Mouse (Mus musculus): ENCODE results near the gene Dhx40. TPM values are rescaled to one million over a fixed set of nuclear protein-coding genes. Genes with fewer than 3 reads are reported as not detected.
A peak's percentile ranks its signal among the peaks of the same experiment; 100 is the strongest.
"Not testable (repeated sequence)": the region's sequence is repeated elsewhere in the genome, so short reads cannot be mapped to it uniquely, and the experiment has no call there.

Dhx40 gene
- polyA plus RNA-seq, 1 experiment = 4.4 TPM

GRCm38 (mm10) chr11:86741505-86741904 lies 66.0 kb downstream of the Dhx40 start:
- H3K4me1 ChIP-seq (ENCODE audit: control insufficient read depth, insufficient read depth, low read length) = peaks cover 22% of the 10 kb centered on the region
- DNase-seq = no peak
- 75% methylated on average over 5 of the region's 5 CpGs for WGBS
- no peak overlapping the region for H3K4me3 ChIP-seq (replicated peaks; ENCODE audit: extremely low read depth, low read depth, low read length)
- TF ChIP-seq CTCF (IDR thresholded peaks at IDR 0.05; ENCODE audit: insufficient read depth, low read length) (no peak), POLR2A (IDR thresholded peaks at IDR 0.05; ENCODE audit: borderline replicate concordance, extremely low read depth, low read depth, low read length) (no peak)

DNA sequence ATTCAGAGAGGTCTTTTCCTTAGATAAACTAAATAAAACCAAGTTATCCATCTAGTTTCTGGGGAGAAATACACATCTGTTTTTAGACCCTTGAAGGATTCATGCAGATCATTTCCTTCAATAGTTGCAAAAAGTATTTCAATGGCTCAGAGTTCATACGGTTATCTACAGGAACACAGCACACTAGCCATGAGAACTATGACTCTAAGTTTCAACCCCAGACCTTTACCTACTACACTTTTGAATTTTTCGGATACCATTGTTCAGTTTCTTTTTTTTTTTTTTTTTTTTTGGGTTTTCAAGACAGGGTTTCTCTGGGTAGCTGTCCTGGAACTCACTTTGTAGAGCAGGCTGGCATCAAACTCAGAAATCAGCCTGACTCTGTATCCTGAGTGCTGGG lies 68.1 kb downstream of the Dhx40 start:
- Histone ChIP-seq H3K4me3 (replicated peaks; ENCODE audit: extremely low read depth, low read depth, low read length) (no peak overlapping the region), H3K4me1 (ENCODE audit: control insufficient read depth, insufficient read depth, low read length) (peaks cover 11% of the 10 kb centered on the region)
- WGBS = 47% methylated on average over 2 of the region's 2 CpGs
- no peak for DNase-seq
- TF ChIP-seq CTCF (IDR thresholded peaks at IDR 0.05; ENCODE audit: insufficient read depth, low read length) (no peak), POLR2A (IDR thresholded peaks at IDR 0.05; ENCODE audit: borderline replicate concordance, extremely low read depth, low read depth, low read length) (no peak)

DNA sequence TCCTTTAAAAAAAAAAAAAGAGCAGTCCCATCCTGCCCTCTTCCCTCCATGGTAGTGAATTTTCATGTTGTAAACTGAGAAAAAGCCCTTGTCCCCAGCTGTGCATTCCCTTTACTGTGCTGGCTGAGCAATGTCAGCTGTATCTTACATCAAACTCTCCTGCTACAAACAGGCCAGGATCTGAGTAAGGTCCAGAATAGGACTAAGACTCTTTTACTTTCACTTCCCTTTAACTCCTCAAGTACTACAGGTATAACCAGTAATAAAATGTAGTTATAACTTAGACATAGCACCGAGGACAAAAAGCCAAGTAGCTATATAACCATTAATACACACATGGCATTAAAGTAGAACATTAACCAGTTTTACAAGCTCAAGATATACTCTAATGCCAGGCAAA lies 68.6 kb downstream of the Dhx40 start:
- DNase-seq = no peak
- 52% methylated on average over 1 of the region's 1 CpGs for WGBS
- no peak overlapping the region for H3K4me3 ChIP-seq (replicated peaks; ENCODE audit: extremely low read depth, low read depth, low read length)

DNA sequence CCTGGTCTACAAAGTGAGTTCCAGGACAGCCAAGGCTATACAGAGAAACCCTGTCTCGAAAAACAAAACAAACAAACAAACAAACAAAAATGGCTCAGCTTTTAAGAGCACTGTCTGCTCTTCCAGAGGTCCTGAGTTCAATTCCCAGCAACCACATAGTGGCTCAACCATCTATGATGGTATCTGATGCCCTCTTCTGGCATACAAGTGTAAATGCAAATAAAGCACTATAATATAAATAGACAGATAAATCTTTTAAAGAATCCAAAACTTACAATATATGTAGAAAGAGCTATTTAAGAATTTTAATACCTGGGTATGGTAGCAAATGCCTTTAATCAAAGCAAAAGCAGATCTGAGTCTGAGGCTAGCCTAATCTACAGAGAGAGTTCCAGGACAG lies 69.2 kb downstream of the Dhx40 start:
- not testable (repeated sequence) for DNase-seq; H3K4me1 ChIP-seq (ENCODE audit: control insufficient read depth, insufficient read depth, low read length); H3K4me3 ChIP-seq (replicated peaks; ENCODE audit: extremely low read depth, low read depth, low read length)
- WGBS = 100% methylated on average over 1 of the region's 1 CpGs

More for the DNA sequence above, 68.6 kb downstream of the Dhx40 start:
- peaks cover 10% of the 10 kb centered on the region for H3K4me1 ChIP-seq (ENCODE audit: control insufficient read depth, insufficient read depth, low read length)
- TF ChIP-seq POLR2A (IDR thresholded peaks at IDR 0.05; ENCODE audit: borderline replicate concordance, extremely low read depth, low read depth, low read length) = no peak
- no peak for TF ChIP-seq CTCF (IDR thresholded peaks at IDR 0.05; ENCODE audit: insufficient read depth, low read length)

GRCm38 (mm10) chr11:86737301-86738000 lies 70.1 kb downstream of the Dhx40 start:
- H3K4me1 ChIP-seq (ENCODE audit: control insufficient read depth, insufficient read depth, low read length) = peaks cover 5% of the 10 kb centered on the region
- no peak for DNase-seq
- no peak for TF ChIP-seq CTCF (IDR thresholded peaks at IDR 0.05; ENCODE audit: insufficient read depth, low read length)
- no peak overlapping the region for H3K4me3 ChIP-seq (replicated peaks; ENCODE audit: extremely low read depth, low read depth, low read length)
- 52% methylated on average over 8 of the region's 8 CpGs for WGBS

GRCm38 (mm10) chr11:86734993-86735392 lies 72.6 kb downstream of the Dhx40 start:
- Histone ChIP-seq H3K4me3 (replicated peaks; ENCODE audit: extremely low read depth, low read depth, low read length) (no peak overlapping the region), H3K4me1 (ENCODE audit: control insufficient read depth, insufficient read depth, low read length) (peaks cover 2% of the 10 kb centered on the region; the same call in 1 of the 2 replicates)
- TF ChIP-seq POLR2A (IDR thresholded peaks at IDR 0.05; ENCODE audit: borderline replicate concordance, extremely low read depth, low read depth, low read length) (no peak), CTCF (IDR thresholded peaks at IDR 0.05; ENCODE audit: insufficient read depth, low read length) (no peak)
- 84% methylated on average over 4 of the region's 4 CpGs for WGBS
- no peak for DNase-seq

GRCm38 (mm10) chr11:86734241-86734939 lies 73.2 kb downstream of the Dhx40 start:
- TF ChIP-seq CTCF (IDR thresholded peaks at IDR 0.05; ENCODE audit: insufficient read depth, low read length) = no peak
- no peak for TF ChIP-seq POLR2A (IDR thresholded peaks at IDR 0.05; ENCODE audit: borderline replicate concordance, extremely low read depth, low read depth, low read length)
- no peak overlapping the region for H3K4me3 ChIP-seq (replicated peaks; ENCODE audit: extremely low read depth, low read depth, low read length)
- peaks cover 2% of the 10 kb centered on the region; the same call in 1 of the 2 replicates for H3K4me1 ChIP-seq (ENCODE audit: control insufficient read depth, insufficient read depth, low read length)
- DNase-seq = no peak
- 74% methylated on average over 10 of the region's 10 CpGs for WGBS

GRCm38 (mm10) chr11:86731443-86731842 lies 76.1 kb downstream of the Dhx40 start:
- H3K4me3 ChIP-seq (replicated peaks; ENCODE audit: extremely low read depth, low read depth, low read length) = no peak overlapping the region
- 82% methylated on average over 2 of the region's 2 CpGs for WGBS
- TF ChIP-seq CTCF (IDR thresholded peaks at IDR 0.05; ENCODE audit: insufficient read depth, low read length) = no peak
- no peak for TF ChIP-seq POLR2A (IDR thresholded peaks at IDR 0.05; ENCODE audit: borderline replicate concordance, extremely low read depth, low read depth, low read length)
- no peaks in the 10 kb centered on the region for H3K4me1 ChIP-seq (ENCODE audit: control insufficient read depth, insufficient read depth, low read length)
- DNase-seq = no peak

DNA sequence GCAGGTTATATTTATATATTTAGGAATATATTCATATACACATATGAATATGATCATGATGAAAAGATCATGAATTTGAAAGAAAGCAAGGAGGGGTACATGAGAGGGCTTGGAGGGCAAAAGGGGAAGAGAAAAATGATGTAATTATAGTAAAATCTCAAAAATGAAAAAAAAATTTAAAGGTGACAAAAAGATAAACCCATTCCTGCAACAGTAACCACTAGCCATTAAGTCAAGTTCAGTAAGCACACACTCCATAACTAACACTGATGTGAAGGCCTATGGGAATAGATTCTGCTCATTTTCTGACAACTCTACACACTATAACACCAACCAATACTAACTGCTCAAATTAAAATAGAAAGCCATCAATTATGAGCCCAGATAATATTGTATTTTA lies 81.9 kb downstream of the Dhx40 start:
- TF ChIP-seq CTCF (IDR thresholded peaks at IDR 0.05; ENCODE audit: insufficient read depth, low read length) (no peak), POLR2A (IDR thresholded peaks at IDR 0.05; ENCODE audit: borderline replicate concordance, extremely low read depth, low read depth, low read length) (no peak)
- DNase-seq = no peak
- no peaks in the 10 kb centered on the region; the same call in 1 of the 2 replicates for H3K4me1 ChIP-seq (ENCODE audit: control insufficient read depth, insufficient read depth, low read length)
- H3K4me3 ChIP-seq (replicated peaks; ENCODE audit: extremely low read depth, low read depth, low read length) = no peak overlapping the region

DNA sequence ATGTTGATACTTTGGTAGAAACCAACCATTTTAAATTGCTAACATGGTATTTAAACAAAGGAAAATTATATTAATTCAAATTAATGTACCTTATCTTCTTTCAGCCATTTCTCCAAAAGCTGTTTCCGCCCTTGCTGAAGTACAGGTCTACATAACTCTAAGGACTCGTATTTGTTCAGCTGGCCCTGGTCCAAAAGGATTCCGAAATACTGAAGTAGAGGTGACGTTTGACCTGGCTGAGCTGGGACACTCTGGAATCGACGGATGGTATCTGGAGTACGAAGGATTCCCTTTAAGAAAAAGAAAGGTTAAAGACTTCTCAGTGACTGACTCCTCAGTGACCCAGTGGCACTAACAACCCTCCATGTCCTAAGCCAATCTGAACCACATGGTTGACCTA lies 82.6 kb downstream of the Dhx40 start:
- 57% methylated on average over 7 of the region's 7 CpGs for WGBS
- H3K4me3 ChIP-seq (replicated peaks; ENCODE audit: extremely low read depth, low read depth, low read length) = no peak overlapping the region
- H3K4me1 ChIP-seq (ENCODE audit: control insufficient read depth, insufficient read depth, low read length) = no peaks in the 10 kb centered on the region; the same call in 1 of the 2 replicates
- TF ChIP-seq POLR2A (IDR thresholded peaks at IDR 0.05; ENCODE audit: borderline replicate concordance, extremely low read depth, low read depth, low read length) = no peak
- no peak for TF ChIP-seq CTCF (IDR thresholded peaks at IDR 0.05; ENCODE audit: insufficient read depth, low read length)
- DNase-seq = peak; percentile 27
